Mouse (Mus musculus): ENCODE data around the gene Shisa6. TPM values are rescaled to one million over a fixed set of nuclear protein-coding genes. Genes with fewer than 3 reads are reported as not detected.
"Not testable (repeated sequence)": the region's sequence is repeated elsewhere in the genome, so short reads cannot be mapped to it uniquely, and the experiment has no call there.

Gene Shisa6
- total RNA-seq, 2 experiments from 2014 or later = 0.13 to 0.76 TPM

DNA sequence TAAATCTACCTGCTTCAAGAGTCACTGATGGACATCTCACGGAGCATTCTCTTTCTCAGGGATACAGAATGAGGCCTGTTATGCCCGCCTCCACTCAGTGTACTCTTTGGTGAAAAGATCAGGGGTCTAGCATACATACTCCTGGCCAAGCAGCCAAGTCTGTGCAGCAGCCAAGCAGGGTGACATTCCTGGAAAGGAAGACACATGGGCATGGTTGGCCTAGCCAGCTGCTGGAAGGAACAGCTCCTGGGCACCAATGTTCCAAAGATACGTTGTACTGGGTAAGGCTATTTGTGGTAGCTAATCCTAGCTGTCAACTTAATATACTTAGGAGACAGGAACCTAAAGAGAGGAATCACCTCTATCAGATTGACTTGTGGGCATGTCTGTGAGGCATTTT is 31.4 kb downstream of the Shisa6 start:
- intact Hi-C loops (cut with DNase I; ENCODE audit: low total_unique reads) = no loop called here
- DNase-seq = no peak

DNA sequence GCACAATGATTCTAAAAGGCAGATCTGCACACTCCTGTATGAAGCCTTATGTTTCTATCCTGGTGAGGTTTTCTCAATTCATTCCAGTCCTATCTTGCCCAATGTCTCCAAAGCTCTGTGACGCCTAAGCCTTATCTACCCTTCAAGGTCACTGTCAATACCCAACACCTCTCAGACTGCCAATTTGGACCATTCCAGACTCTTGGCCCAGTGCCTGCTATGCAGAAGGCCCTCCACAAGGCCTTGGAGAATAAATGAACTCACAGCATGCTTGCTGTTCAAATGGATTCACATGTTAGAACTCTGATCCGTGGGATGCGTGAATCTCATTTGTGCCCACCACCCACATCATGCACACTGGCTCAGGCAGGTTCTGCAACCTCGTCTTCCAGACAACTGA is 38.0 kb downstream of the Shisa6 start:
- DNase-seq = no peak
- intact Hi-C loops (cut with DNase I; ENCODE audit: low total_unique reads) = no loop called here

DNA sequence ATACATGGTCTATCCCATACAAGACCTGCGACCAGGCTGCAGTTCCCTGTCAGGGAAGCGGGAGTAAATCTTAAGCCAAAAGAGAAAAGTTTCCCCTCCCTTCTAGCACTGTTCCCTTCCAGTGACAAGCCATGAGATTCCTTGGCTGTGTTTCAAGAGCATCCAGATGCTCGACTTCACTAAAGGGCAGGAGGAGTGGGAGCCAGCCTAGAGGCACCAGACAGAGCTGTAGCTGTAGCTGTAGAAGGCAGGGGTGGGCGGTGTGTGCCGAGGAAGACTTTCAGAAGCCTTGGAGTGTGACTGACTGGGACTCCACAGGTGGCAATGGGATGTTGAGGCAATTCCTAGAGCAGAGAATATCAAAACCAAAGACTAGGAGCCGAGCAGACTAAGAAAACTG is 43.3 kb downstream of the Shisa6 start:
- DNase-seq = no peak
- intact Hi-C loops (cut with DNase I; ENCODE audit: low total_unique reads) = no loop called here

DNA sequence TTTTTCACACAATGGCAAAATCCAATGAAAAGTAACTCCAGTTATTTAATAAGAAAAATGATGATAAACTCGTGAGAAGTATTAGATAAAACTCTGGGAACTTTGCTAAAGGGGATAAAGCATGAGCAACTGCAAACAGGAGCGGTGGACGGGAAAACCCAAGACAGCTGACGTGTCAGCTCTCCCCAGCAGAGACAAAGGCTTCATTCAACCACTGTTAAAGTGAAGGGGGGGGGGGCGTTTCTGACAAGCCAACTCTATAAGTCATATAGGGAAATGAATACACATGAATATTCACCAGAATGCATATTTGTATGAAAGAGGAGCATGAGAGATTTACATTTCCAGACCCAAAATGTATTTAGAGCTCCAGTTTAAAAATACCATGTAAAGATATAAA is 83.1 kb downstream of the Shisa6 start:
- intact Hi-C loops (cut with DNase I; ENCODE audit: low total_unique reads) = no loop called here
- no peak for DNase-seq

DNA sequence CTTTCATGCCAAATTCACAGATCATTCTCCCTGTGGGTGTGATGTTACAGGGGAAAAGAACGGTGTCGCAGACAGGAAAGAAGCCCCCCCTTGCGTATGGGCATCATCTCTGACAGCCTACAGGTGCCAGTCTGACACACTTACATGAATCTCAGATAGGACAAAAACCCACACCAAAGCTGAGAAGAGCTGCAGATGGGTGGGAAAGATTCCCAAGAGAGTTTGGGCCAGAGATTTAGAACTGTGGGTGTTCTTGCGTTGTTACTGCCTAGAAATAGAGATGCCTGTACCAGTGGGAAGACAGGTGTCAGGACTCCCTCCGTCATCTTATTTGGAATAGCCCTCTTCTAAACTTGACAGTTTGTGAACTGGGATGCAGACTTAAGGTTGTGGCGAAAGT is 99.6 kb downstream of the Shisa6 start:
- intact Hi-C loops (cut with DNase I; ENCODE audit: low total_unique reads) = no loop called here
- no peak for DNase-seq

DNA sequence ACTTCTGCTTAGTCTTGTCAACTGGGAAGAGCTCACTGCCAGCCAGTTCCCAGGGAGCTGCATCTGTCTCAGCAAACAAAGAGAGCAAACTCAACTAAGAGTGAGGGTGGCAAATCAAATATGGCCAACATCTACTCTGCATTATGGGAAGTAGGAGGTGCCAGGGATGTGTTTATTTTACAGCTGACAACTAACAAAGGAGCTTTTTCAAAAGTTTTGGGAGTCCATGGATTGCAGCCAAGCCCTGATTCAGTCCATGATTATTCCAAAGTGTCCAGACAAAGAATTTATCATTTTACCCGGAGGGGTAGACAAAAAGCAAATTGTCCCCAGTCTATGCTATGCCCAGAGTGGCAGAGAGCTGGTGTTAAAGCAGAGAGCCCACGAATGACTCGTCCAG is 107.5 kb downstream of the Shisa6 start:
- intact Hi-C loops (cut with DNase I; ENCODE audit: low total_unique reads) = no loop called here

DNA sequence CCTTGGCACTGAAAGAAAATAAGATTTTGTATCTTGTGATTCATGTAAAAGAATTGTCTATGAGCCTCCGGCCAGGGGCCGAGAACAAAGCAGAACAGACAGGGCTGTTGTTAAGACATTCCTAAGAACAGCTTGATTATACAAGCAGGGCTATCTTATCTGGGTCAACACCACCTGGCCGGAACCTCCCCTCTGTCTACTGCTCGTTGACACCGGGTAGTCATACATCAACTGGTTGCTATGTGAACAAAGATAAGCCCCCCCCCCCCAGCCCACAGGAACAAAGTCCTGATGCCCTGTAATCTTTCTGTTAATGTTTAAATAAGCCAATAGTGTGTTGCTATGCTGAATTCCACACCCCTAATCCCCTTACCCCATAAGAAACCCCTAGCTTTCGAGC is 117.0 kb downstream of the Shisa6 start:
- intact Hi-C loops (cut with DNase I; ENCODE audit: low total_unique reads); DNase-seq: not testable (repeated sequence)

More for the DNA sequence above, 107.5 kb downstream of the Shisa6 start:
- DNase-seq = no peak

DNA sequence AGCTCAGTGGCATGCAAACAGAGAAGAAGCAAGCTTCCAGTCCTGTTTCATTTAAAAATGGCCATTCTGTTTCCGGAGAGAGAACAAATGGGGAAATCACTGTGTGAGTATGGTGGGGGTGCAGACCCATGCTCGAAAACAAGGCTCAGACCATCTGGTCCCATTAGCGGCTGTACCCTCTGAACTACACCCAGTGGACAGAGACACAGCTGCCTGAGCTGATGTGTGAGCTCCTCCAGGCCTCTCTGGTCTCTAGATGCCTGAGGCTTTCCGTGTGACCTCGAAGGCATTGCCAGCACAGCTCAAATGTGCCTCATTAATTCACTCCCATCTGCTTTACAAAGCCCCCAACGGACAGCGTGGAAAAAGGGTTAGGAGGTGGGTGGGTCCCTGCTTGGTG is 125.7 kb downstream of the Shisa6 start:
- intact Hi-C loops (cut with DNase I; ENCODE audit: low total_unique reads) = no loop called here
- DNase-seq = peak; percentile 5

DNA sequence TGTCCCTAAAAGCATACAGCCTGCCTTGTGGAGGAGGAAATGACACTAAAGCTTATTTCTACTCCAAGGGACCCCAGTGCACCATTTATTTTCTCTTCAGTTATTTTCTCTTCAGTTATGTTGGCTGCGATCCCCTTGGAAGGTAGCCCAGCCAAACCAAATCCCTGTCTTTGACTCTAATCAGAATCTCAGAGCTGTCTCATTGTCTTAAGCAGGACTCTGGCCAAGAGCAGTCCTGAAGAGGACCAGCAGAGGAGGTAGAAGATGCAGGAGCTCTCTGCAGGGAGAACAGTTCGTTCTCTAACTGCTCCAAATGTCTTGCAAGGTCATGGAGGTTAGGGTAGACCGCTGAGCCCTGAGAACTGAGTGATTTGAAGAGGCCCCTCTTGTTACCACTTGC is 138.2 kb downstream of the Shisa6 start:
- intact Hi-C loops (cut with DNase I; ENCODE audit: low total_unique reads) = no loop called here
- peak; percentile 45 for DNase-seq

DNA sequence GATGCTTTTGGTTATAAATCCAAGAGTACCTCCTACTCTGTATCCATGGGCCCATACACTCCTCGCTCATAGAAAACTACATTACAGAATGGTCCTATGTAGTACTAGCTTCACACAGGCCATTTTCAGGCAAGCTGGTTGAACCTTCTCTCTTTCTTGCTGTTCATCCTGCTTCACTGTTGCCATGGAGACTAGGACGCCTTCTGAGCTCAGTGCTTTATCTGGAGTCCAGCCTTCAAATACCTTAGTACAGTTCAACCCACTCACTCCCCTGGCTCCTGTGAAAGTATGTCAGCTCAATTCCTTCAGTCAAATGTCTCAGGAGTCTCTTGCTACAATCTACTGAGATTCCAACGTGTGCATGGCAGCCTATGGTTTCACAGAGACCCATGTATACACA is 154.0 kb downstream of the Shisa6 start:
- intact Hi-C loops (cut with DNase I; ENCODE audit: low total_unique reads) = loop anchor here (10.0 kb wide), 1 partner anchor 247 kb away; no protein-coding TSS in a partner anchor
- no peak for DNase-seq

DNA sequence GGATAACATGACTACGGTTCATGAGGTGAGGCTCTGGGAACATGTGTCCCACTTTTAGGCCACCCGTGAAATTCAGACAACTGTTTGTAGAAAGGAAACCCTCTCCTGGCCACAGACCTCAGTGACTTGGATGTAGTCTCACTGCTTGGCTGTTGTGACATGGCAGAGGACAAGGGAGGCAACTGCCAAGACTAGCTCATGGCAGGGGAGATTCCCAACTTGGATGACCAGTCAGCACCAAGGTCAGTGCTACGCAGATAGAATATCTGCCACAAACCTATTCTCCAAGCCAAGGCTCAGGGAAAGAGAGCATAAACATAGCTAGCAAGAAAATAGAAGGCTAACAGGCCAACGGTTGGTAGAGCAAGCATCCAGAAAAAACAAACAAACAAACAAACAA is 156.0 kb downstream of the Shisa6 start:
- peak; percentile 17 for DNase-seq
- intact Hi-C loops (cut with DNase I; ENCODE audit: low total_unique reads) = loop anchor here (10.0 kb wide), 1 partner anchor 245 kb away; no protein-coding TSS in a partner anchor

DNA sequence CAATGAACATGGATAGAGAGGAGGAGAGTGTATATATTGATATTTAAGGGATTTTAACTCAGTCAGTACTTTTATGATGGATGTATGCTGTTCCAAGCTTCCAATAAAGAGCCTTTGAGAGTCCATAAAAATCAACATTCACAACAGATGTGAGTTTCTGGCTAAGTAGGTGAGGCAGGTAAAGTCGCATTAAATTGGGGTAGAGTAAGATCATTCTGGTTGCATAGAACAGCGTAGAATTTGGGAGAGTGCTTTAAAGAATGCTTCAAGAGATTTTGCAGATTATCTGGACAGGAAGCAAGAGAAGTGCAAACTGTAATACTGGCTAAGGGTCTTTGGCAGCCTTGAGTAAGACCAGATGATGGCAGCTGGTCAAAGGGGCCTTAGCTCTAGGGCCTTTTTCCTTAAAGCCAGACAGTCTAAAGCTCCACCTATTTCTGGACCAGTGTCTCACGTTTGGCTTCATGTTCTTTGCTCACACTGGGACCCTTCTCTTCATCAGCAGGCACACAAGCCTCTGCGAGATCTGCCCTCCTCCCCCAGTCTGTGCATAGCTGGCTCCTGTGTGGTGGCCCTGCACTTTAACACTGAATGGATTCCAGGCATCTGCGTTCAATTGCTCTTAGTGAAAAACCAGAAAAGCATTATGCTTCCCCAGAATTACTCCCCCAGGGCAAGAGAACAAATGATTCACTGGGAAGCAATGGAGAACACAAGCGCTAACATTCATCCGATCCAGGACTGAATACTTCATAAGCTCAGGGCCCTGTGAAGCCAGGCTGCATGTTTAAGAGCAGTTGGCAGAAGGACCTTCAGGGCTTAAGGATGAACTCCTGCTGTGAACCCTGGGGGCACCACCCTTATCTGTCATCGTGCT is 158.7 kb downstream of the Shisa6 start:
- intact Hi-C loops (cut with DNase I; ENCODE audit: low total_unique reads) = no loop called here
- DNase-seq = peak; percentile 23

DNA sequence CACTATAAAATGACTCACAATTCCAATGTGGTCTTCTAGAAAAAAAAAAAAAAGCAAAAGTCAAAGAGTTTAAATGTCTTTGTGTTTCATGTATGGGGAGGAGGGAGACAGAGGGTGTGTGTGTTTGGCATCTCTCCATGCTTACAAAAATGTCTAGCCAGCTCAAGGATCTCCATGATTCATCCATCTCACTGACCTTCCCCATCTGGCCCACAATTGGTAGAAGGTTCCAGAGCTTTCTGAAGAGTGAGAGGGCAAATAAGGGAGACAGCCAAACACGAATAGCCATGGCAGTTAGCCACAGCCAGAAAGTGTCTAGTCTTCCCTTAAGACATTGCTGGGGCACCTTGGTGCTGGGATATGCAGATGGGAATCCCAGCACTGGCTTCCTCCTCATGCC is 166.0 kb downstream of the Shisa6 start:
- DNase-seq = no peak
- intact Hi-C loops (cut with DNase I; ENCODE audit: low total_unique reads) = no loop called here

DNA sequence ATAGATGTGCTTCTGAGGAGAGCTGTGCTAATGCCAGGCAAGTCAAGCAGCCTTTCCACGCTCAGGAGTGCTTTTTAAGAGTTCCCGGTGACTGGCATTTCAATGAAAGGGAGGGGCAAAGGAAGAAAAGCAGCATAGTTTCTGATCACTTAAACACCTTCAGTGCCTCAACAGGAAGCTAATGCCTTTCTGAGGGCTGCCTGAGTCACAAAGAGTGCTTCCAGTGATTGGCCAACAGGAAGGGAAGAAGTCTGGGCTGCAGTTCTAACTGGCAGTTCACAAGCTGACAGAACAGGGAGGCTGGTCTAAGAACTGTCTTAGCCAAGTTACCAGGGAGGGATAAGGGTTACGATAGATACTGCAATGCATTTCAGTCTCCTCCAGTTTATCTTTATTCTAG is 180.9 kb downstream of the Shisa6 start:
- intact Hi-C loops (cut with DNase I; ENCODE audit: low total_unique reads) = no loop called here

DNA sequence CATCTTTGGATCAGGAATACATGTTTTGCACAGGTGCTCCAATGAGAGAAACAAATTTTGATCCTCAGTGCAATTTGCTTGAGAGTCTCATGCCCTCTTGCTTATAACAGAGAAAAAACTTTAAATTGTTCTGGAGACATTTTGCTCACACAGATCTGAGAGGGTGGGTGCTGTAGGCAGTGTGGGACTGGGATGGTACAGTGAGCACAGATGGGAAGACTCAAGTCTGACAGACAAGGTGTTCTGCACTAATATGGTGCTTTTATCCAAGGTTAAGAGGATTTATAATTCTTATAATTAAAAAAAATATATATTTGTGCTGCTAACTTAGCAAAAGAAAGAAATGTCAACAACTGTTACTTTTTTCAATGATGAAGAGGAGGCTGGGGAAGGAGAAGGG is 189.5 kb downstream of the Shisa6 start:
- DNase-seq = no peak
- intact Hi-C loops (cut with DNase I; ENCODE audit: low total_unique reads) = no loop called here

More for the DNA sequence above, 180.9 kb downstream of the Shisa6 start:
- DNase-seq = no peak

DNA sequence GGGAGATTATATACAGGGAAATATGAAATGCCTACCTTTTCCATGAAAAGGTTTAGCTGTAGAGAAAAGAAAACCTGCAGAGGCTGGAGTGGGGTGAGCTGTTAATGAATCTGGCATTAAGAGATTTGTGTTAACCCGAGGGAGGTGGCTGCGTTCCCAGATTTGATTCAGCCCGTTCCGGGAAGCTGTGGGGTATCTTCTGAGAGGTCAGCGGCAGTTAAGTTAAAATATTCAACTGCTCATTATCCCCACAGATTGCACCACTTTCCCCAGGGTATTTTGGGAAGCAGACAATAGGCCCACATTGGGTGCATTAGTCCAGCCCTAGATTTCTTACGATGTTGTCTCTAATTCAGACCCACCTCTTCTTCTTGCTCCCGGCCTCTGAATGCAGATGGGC is 213.0 kb downstream of the Shisa6 start:
- no peak for DNase-seq
- intact Hi-C loops (cut with DNase I; ENCODE audit: low total_unique reads) = no loop called here

DNA sequence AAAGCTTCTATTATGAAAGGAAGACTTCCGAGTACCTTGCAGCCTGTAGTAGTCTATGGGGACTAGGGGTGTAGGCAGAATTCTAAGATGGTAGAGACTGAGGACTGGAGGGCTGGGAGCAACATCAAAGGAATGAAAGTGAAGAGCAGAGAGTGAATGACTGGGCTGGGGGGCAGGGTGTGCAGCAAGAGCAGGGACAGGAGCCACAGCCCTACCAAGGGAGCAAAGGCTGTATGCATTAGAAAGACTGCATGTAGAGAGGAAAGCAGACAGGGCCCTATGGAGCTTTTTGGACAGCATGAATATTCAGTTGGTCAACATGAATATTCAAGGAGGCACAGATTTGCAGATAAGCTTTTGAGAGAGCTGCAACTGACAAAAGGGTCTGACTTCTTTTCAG is 221.4 kb downstream of the Shisa6 start:
- intact Hi-C loops (cut with DNase I; ENCODE audit: low total_unique reads) = no loop called here
- no peak for DNase-seq

DNA sequence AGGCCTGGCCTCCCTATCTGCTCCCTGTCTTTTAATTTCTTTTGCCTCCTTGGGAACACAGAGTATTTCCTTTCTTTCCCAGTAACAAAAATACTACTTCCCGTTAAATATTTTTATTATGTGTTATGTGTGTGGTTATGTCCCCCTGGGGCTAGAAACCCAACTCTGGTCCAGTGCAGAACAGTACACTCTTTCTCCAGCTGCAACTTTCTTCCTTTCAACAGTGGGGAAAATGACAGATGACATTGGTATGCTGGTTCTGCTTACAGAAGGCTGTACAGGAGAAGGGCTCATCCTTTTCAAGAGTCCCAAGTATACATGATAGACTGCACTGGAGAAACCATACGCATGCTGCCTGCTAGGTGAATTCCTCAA is 251.1 kb downstream of the Shisa6 start:
- intact Hi-C loops (cut with DNase I; ENCODE audit: low total_unique reads) = no loop called here
- no peak for DNase-seq

DNA sequence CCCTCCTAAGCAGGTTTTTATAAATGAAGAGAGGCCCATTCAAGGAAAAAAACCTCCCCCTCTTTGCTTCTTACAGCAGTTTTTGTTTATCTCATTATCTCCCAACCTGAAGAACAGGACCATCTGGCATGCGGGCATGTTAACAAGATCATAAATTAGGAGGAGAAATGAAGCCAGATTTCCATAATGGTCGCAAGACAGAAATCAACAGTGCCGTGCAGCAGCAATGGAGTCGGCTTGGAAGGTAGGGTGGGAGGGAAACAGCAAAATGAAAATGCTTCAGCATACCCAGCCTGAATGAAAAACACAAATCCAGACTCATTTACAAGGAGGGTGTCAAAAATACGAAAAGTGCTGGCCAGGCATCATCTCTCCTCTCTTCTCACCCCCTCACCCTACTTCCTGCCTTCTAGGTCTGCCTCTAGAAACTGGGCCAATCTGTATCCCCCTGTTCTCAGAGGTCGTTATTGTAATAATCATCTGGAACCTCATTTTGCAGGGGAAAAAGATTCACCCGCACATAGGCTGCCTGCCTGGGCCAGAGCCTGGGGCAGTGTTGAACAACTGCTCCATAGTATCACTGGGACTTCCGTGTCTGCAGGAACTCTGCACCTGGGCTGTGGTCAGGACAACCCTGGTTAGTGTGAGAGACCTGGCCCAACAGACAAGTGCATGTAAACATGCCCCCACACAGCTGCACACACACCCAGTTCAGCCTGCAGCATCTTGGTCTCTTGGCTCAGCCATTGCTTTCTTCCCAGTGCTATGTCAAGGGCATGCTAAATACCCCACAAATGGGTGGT is 251.7 kb downstream of the Shisa6 start:
- intact Hi-C loops (cut with DNase I; ENCODE audit: low total_unique reads) = no loop called here
- no peak for DNase-seq

DNA sequence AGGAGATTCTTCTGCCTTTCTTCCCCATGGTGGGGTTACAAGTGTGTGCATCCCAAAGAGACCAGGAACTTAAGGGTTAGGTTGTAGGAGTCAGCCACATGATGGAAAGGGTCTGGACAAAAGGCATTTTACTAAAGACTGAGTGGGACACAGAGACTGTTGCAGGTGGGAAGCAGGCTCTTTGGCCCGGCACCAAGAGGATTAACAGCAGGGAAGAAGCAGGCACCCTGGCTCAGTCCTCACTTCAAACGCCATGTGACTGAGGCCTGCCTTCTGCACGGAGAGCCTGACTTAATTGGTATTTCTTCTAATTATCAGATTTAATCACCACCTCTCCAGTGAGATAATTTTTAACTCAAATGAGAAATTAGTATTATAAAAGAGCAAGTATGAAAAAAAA is 258.7 kb downstream of the Shisa6 start:
- intact Hi-C loops (cut with DNase I; ENCODE audit: low total_unique reads) = no loop called here
- DNase-seq = no peak

Data from gastrocnemius, postnatal 14 days (tissue).